Mouse (Mus musculus): Measurements from ENCODE around the gene Arih1. TPM values are rescaled to one million over a fixed set of nuclear protein-coding genes. Genes with fewer than 3 reads are reported as not detected.
"Not testable (repeated sequence)": the region's sequence is repeated elsewhere in the genome, so short reads cannot be mapped to it uniquely, and the experiment has no call there.

Arih1 gene
- polyA plus RNA-seq, 1 experiment from 2014 or later = 11.0 TPM

DNA sequence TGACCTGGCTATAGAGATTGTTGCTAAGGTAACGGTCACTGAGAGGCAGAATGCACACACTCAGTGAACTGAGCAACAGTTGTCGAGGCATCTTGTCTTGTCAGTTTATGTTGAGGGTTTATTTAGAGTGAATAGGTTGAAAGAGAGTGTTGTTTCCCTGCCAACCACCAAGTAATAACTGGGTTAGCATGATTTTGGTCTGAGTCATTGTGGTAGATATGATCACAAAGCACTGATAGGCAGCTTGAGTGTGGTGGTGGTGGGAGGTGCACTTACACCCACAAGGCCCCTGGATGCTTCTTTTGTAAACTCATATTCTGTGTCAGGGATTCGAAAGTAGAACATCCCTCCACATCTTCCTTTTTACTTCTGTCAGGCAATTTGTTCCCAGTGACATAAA lies 125.9 kb downstream of the Arih1 start:
- not testable (repeated sequence) for H3K36me3 ChIP-seq (ENCODE audit: control insufficient read depth, insufficient read depth, low read length); ATAC-seq; H3K9ac ChIP-seq (ENCODE audit: low read depth, low read length); H3K27ac ChIP-seq (ENCODE audit: low read depth, low read length); H3K4me2 ChIP-seq (ENCODE audit: low read length); H3K27me3 ChIP-seq (replicated peaks; ENCODE audit: control insufficient read depth, insufficient read depth, low read length); H3K9me3 ChIP-seq (ENCODE audit: control insufficient read depth, low read length); H3K4me3 ChIP-seq (ENCODE audit: low read length); H3K4me1 ChIP-seq (ENCODE audit: control insufficient read depth, insufficient read depth, low read depth, low read length)
- no CpG with 5 or more reads among the region's 3 CpGs for WGBS

DNA sequence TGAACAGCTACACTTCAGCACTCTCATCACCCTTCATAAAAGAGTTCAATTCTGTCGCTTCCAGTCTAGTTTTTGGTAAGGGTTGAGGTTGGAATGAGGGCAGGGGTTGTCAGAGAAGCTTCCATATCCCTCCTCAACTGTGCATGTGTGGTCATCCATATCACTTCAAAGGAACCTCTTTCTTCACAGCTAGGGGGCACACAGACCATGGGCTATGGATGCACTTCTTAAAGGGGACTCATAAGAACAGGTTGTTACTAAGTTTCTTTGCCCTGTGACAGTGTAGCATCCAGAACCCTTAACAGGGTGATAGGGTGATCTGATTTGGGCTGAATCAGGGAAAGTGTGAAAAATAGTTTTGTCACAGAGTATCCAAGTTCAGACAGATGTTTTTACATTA lies 128.4 kb downstream of the Arih1 start:
- not testable (repeated sequence) for H3K9me3 ChIP-seq (ENCODE audit: control insufficient read depth, low read length); H3K27ac ChIP-seq (ENCODE audit: low read depth, low read length); H3K27me3 ChIP-seq (replicated peaks; ENCODE audit: control insufficient read depth, insufficient read depth, low read length); H3K36me3 ChIP-seq (ENCODE audit: control insufficient read depth, insufficient read depth, low read length); H3K9ac ChIP-seq (ENCODE audit: low read depth, low read length); ATAC-seq; H3K4me1 ChIP-seq (ENCODE audit: control insufficient read depth, insufficient read depth, low read depth, low read length); H3K4me3 ChIP-seq (ENCODE audit: low read length); H3K4me2 ChIP-seq (ENCODE audit: low read length)
- WGBS = 69% methylated on average over 1 of the region's 1 CpGs

GRCm38 (mm10) chr9:59353253-59353639 lies 133.2 kb downstream of the Arih1 start, which contains the start of gene Bbs4:
TSS of gene Bbs4 (minus strand) at chr9:59353508.
- peak within 1 kb of the TSS; percentile 94 for H3K9ac ChIP-seq (ENCODE audit: low read depth, low read length)
- peak within 1 kb of the TSS; percentile 92 for H3K27ac ChIP-seq (ENCODE audit: low read depth, low read length)
- no peaks in the 10 kb centered on the region for H3K9me3 ChIP-seq (ENCODE audit: control insufficient read depth, low read length)
- H3K4me1 ChIP-seq (ENCODE audit: control insufficient read depth, insufficient read depth, low read depth, low read length) = peaks cover 4% of the 10 kb centered on the region; the same call in 1 of the 2 replicates
- H3K4me3 ChIP-seq (ENCODE audit: low read length) = peak within 1 kb of the TSS; percentile 91
- H3K27me3 ChIP-seq (replicated peaks; ENCODE audit: control insufficient read depth, insufficient read depth, low read length) = no peaks in the 10 kb centered on the region
- WGBS = 0% methylated on average over 29 of the region's 32 CpGs
- peak; percentile 96 for ATAC-seq
- no peaks in the 10 kb centered on the region for H3K36me3 ChIP-seq (ENCODE audit: control insufficient read depth, insufficient read depth, low read length)
- H3K4me2 ChIP-seq (ENCODE audit: low read length) = peak within 1 kb of the TSS; percentile 80

- Histone ChIP-seq H3K4me2 (ENCODE audit: low read length) (peak overlapping the region; percentile 80), H3K4me3 (ENCODE audit: low read length) (peak overlapping the region; percentile 91), H3K27ac (ENCODE audit: low read depth, low read length) (peak overlapping the region; percentile 92), H3K27me3 (replicated peaks; ENCODE audit: control insufficient read depth, insufficient read depth, low read length) (no peaks in the 10 kb centered on the region), H3K9ac (ENCODE audit: low read depth, low read length) (peak overlapping the region; percentile 94), H3K36me3 (ENCODE audit: control insufficient read depth, insufficient read depth, low read length) (no peaks in the 10 kb centered on the region), H3K9me3 (ENCODE audit: control insufficient read depth, low read length) (no peaks in the 10 kb centered on the region), H3K4me1 (ENCODE audit: control insufficient read depth, insufficient read depth, low read depth, low read length) (peaks cover 4% of the 10 kb centered on the region; the same call in 1 of the 2 replicates)
- peak; percentile 9 for ATAC-seq
- 10% methylated on average over 15 of the region's 15 CpGs for WGBS
These were observed 133.7 kb downstream of the Arih1 start for GRCm38 (mm10) chr9:59352586-59353252.

- 84% methylated on average over 2 of the region's 2 CpGs for WGBS
- H3K4me3 ChIP-seq (ENCODE audit: low read length) = no peak overlapping the region
These were observed 140.2 kb downstream of the Arih1 start for GRCm38 (mm10) chr9:59346176-59346575.

GRCm38 (mm10) chr9:59340002-59340401 lies 146.4 kb downstream of the Arih1 start:
- Histone ChIP-seq H3K4me3 (ENCODE audit: low read length) (no peak overlapping the region), H3K4me1 (ENCODE audit: control insufficient read depth, insufficient read depth, low read depth, low read length) (no peaks in the 10 kb centered on the region), H3K9ac (ENCODE audit: low read depth, low read length) (no peak overlapping the region), H3K36me3 (ENCODE audit: control insufficient read depth, insufficient read depth, low read length) (peaks cover 29% of the 10 kb centered on the region), H3K27ac (ENCODE audit: low read depth, low read length) (no peak overlapping the region), H3K27me3 (replicated peaks; ENCODE audit: control insufficient read depth, insufficient read depth, low read length) (no peaks in the 10 kb centered on the region), H3K4me2 (ENCODE audit: low read length) (no peak overlapping the region), H3K9me3 (ENCODE audit: control insufficient read depth, low read length) (no peaks in the 10 kb centered on the region)
- 91% methylated on average over 8 of the region's 9 CpGs for WGBS
- ATAC-seq = no peak

More at GRCm38 (mm10) chr9:59346176-59346575, 140.2 kb downstream of the Arih1 start:
- Histone ChIP-seq H3K27ac (ENCODE audit: low read depth, low read length) (no peak overlapping the region), H3K4me2 (ENCODE audit: low read length) (no peak overlapping the region), H3K4me1 (ENCODE audit: control insufficient read depth, insufficient read depth, low read depth, low read length) (no peaks in the 10 kb centered on the region), H3K27me3 (replicated peaks; ENCODE audit: control insufficient read depth, insufficient read depth, low read length) (no peaks in the 10 kb centered on the region), H3K9ac (ENCODE audit: low read depth, low read length) (no peak overlapping the region), H3K36me3 (ENCODE audit: control insufficient read depth, insufficient read depth, low read length) (peaks cover 16% of the 10 kb centered on the region), H3K9me3 (ENCODE audit: control insufficient read depth, low read length) (no peaks in the 10 kb centered on the region)
- ATAC-seq = no peak

DNA sequence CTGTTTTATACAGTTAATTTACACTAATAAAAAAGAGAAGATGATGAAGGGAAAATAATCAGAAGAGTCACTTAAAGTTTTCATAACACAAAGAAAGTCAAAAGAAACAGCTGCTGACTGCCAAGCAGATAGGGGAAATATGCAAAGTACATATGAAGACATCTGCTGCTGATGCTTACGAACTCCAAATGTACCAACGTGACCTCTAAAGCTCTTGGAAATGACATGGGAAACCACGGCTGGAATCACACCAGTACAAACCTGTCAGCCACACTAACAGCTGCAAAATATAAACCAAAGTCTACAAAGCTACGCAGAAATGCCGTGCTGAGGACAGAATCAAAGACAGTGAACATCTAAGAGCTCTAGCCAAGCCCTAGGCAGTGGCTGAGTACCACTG lies 147.3 kb downstream of the Arih1 start:
- Histone ChIP-seq H3K36me3 (ENCODE audit: control insufficient read depth, insufficient read depth, low read length) (peaks cover 29% of the 10 kb centered on the region), H3K4me1 (ENCODE audit: control insufficient read depth, insufficient read depth, low read depth, low read length) (no peaks in the 10 kb centered on the region), H3K4me2 (ENCODE audit: low read length) (no peak overlapping the region), H3K27ac (ENCODE audit: low read depth, low read length) (no peak overlapping the region), H3K9me3 (ENCODE audit: control insufficient read depth, low read length) (no peaks in the 10 kb centered on the region), H3K27me3 (replicated peaks; ENCODE audit: control insufficient read depth, insufficient read depth, low read length) (no peaks in the 10 kb centered on the region), H3K9ac (ENCODE audit: low read depth, low read length) (no peak overlapping the region), H3K4me3 (ENCODE audit: low read length) (no peak overlapping the region)
- ATAC-seq = no peak
- 88% methylated on average over 5 of the region's 5 CpGs for WGBS

DNA sequence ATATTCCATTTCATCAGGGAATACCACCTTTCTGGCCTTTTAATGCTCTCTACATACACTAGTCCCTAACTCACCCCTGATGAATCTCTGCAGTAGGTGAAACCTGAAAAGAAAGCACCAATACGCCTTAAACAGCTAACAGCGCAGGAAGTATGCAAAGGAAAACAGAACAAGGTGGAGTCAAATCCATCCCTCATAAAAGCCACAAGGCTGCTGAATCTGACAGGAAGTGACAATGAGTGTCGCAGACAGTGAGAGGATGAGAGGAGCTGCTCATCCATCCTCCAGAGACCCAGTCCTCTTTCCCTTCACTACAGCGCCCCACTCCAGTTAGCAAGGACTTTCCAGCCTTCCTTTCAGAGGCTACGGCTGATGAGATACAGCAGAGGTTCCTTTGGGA lies 148.0 kb downstream of the Arih1 start:
- H3K9ac ChIP-seq (ENCODE audit: low read depth, low read length) = no peak overlapping the region
- no peak for ATAC-seq
- H3K4me2 ChIP-seq (ENCODE audit: low read length) = no peak overlapping the region
- H3K4me1 ChIP-seq (ENCODE audit: control insufficient read depth, insufficient read depth, low read depth, low read length) = no peaks in the 10 kb centered on the region
- no peaks in the 10 kb centered on the region for H3K9me3 ChIP-seq (ENCODE audit: control insufficient read depth, low read length)
- H3K4me3 ChIP-seq (ENCODE audit: low read length) = no peak overlapping the region
- no peak overlapping the region for H3K27ac ChIP-seq (ENCODE audit: low read depth, low read length)
- no peaks in the 10 kb centered on the region for H3K27me3 ChIP-seq (replicated peaks; ENCODE audit: control insufficient read depth, insufficient read depth, low read length)
- H3K36me3 ChIP-seq (ENCODE audit: control insufficient read depth, insufficient read depth, low read length) = peaks cover 29% of the 10 kb centered on the region
- WGBS = 85% methylated on average over 5 of the region's 5 CpGs

Data from hindbrain, embryonic 16.5 days (tissue).